Mouse (Mus musculus): ENCODE data around the gene Ush2a. TPM values are rescaled to one million over a fixed set of nuclear protein-coding genes. Genes with fewer than 3 reads are reported as not detected.

The Ush2a gene
- polyA plus RNA-seq, 1 experiment: not detected

DNA sequence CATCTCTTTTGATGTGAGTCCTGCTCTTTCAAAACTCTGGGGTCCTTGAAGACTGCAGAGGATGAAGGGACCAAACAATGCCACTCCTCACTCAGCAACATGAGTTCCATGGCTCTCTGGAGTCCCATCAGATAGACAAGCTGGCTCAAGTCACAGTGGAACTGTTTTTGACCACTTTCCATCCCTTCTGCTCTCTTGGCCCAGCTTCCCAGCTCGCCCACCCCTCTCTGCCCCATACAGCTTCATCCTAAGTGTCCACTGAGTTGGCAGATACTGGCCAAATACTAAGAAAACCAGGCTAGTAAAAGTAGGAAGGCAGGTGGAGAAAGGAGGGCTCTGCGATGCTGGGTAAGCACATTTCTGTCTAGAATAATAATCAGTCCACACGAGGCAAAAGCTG is 265.6 kb downstream of the Ush2a start:
- no peak overlapping the region for H3K4me2 ChIP-seq (ENCODE audit: low read depth)
- TF ChIP-seq REST (IDR thresholded peaks at IDR 0.05; ENCODE audit: insufficient read depth, insufficient read length): no peak
- no peak for TF ChIP-seq MYOD1 (IDR thresholded peaks at IDR 0.05; ENCODE audit: control insufficient read depth in 1 of 3, insufficient read length in 2 of 3, low read depth in 2 of 3)
- no peak for TF ChIP-seq TCF3 (IDR thresholded peaks at IDR 0.05; ENCODE audit: insufficient read length, low read depth)
- no peak for TF ChIP-seq E2F4 (IDR thresholded peaks at IDR 0.05; ENCODE audit: insufficient read depth)
- no peak for TF ChIP-seq SRF (IDR thresholded peaks at IDR 0.05; ENCODE audit: control insufficient read depth, insufficient read length, low read depth)
- no peak for TF ChIP-seq CEBPB (IDR thresholded peaks at IDR 0.05; ENCODE audit: insufficient read depth, poor library complexity, severe bottlenecking)
- no peaks in the 10 kb centered on the region for H3K36me3 ChIP-seq (ENCODE audit: control insufficient read depth, insufficient read depth)
- no peak overlapping the region for H3ac ChIP-seq (ENCODE audit: control insufficient read depth, insufficient read length)
- H3K27me3 ChIP-seq (ENCODE audit: control insufficient read depth, insufficient read depth, insufficient read length): no peaks in the 10 kb centered on the region
- no peaks in the 10 kb centered on the region for H3K79me2 ChIP-seq (ENCODE audit: control insufficient read depth, insufficient read depth)
- no peak overlapping the region for H3K4me3 ChIP-seq

DNA sequence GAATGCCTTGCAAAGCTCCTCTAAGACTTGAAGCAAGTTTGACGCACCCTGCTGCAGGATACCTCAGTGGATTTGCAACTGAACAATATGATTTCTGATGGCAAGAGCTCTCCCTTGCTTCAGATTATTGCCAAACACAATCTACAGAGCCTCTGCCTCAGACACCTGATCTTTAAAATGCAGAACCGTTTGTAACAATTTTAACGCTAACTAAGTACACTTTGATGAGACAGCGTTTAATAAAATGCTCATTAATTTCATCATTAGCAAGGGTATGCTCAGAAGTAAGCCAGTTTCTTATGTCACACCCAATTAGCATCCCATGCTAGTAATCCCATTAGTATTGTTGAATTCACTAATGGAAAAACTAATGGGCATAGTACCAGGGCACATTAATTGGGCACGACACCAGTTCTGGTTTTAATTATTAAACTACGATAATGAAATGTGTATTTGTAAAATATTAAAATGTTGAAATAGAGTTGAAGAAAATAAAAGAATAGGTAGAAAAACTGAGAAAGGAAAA is 267.8 kb downstream of the Ush2a start:
- Histone ChIP-seq H3K79me2 (ENCODE audit: control insufficient read depth, insufficient read depth) (no peaks in the 10 kb centered on the region), H3K4me2 (ENCODE audit: low read depth) (no peak overlapping the region), H3K4me3 (no peak overlapping the region), H3ac (ENCODE audit: control insufficient read depth, insufficient read length) (no peak overlapping the region), H3K36me3 (ENCODE audit: control insufficient read depth, insufficient read depth) (no peaks in the 10 kb centered on the region), H3K27me3 (ENCODE audit: control insufficient read depth, insufficient read depth, insufficient read length) (no peaks in the 10 kb centered on the region)
- no peak for TF ChIP-seq USF1 (IDR thresholded peaks at IDR 0.05; ENCODE audit: low read depth)
- no peak for TF ChIP-seq E2F4 (IDR thresholded peaks at IDR 0.05; ENCODE audit: insufficient read depth)
- no peak for TF ChIP-seq MYOD1 (IDR thresholded peaks at IDR 0.05; ENCODE audit: control insufficient read depth in 1 of 3, insufficient read length in 2 of 3, low read depth in 2 of 3)
- no peak for TF ChIP-seq CEBPB (IDR thresholded peaks at IDR 0.05; ENCODE audit: insufficient read depth, poor library complexity, severe bottlenecking)
- TF ChIP-seq MAX (IDR thresholded peaks at IDR 0.05; ENCODE audit: low read depth): no peak
- no peak for TF ChIP-seq TCF12 (IDR thresholded peaks at IDR 0.05; ENCODE audit: insufficient read depth, poor library complexity, severe bottlenecking)
- TF ChIP-seq TCF3 (IDR thresholded peaks at IDR 0.05; ENCODE audit: insufficient read length, low read depth): no peak
- no peak for TF ChIP-seq POLR2A (IDR thresholded peaks at IDR 0.05; ENCODE audit: insufficient read length, low read depth)
- TF ChIP-seq REST (IDR thresholded peaks at IDR 0.05; ENCODE audit: insufficient read depth, insufficient read length): no peak
- no peak for TF ChIP-seq SRF (IDR thresholded peaks at IDR 0.05; ENCODE audit: control insufficient read depth, insufficient read length, low read depth)
- no peak for TF ChIP-seq POLR2AphosphoS2 (IDR thresholded peaks at IDR 0.05; ENCODE audit: insufficient read length, low read depth)
- no peak for TF ChIP-seq MYOG (IDR thresholded peaks at IDR 0.05; ENCODE audit: control insufficient read depth in 1 of 3, insufficient read depth in 1 of 3, insufficient read length in 2 of 3, low read depth in 2 of 3)

DNA sequence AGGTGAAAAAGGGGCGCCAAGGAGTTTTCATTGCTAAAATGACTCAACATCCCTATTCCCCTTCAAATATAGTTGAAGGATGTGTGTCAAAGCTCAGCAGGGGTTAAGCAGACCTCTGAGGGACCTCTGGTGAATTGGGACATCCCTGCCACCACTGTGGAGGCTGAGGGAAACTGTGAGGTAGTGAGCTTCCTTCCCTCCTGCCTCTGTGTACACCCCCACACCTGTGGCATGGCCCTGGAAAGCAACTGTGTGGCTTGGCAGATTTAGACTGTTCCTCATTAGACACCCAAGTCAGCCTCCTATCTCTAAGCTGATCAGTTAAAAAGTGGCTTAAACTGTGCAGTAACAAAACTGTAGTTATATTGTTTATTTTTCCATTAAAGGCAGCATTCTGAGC is 275.2 kb downstream of the Ush2a start:
- Histone ChIP-seq H3K79me2 (ENCODE audit: control insufficient read depth, insufficient read depth) (no peaks in the 10 kb centered on the region), H3K36me3 (ENCODE audit: control insufficient read depth, insufficient read depth) (no peaks in the 10 kb centered on the region), H3K4me3 (no peak overlapping the region), H3ac (ENCODE audit: control insufficient read depth, insufficient read length) (no peak overlapping the region), H3K4me2 (ENCODE audit: low read depth) (no peak overlapping the region), H3K27me3 (ENCODE audit: control insufficient read depth, insufficient read depth, insufficient read length) (no peaks in the 10 kb centered on the region)
- TF ChIP-seq USF1 (IDR thresholded peaks at IDR 0.05; ENCODE audit: low read depth) (no peak), E2F4 (IDR thresholded peaks at IDR 0.05; ENCODE audit: insufficient read depth) (no peak), MYOD1 (IDR thresholded peaks at IDR 0.05; ENCODE audit: control insufficient read depth in 1 of 3, insufficient read length in 2 of 3, low read depth in 2 of 3) (no peak), CEBPB (IDR thresholded peaks at IDR 0.05; ENCODE audit: insufficient read depth, poor library complexity, severe bottlenecking) (no peak), REST (IDR thresholded peaks at IDR 0.05; ENCODE audit: insufficient read depth, insufficient read length) (no peak), POLR2AphosphoS2 (IDR thresholded peaks at IDR 0.05; ENCODE audit: insufficient read length, low read depth) (no peak), SRF (IDR thresholded peaks at IDR 0.05; ENCODE audit: control insufficient read depth, insufficient read length, low read depth) (no peak), TCF3 (IDR thresholded peaks at IDR 0.05; ENCODE audit: insufficient read length, low read depth) (no peak), MAX (IDR thresholded peaks at IDR 0.05; ENCODE audit: low read depth) (no peak), TCF12 (IDR thresholded peaks at IDR 0.05; ENCODE audit: insufficient read depth, poor library complexity, severe bottlenecking) (no peak), MYOG (IDR thresholded peaks at IDR 0.05; ENCODE audit: control insufficient read depth in 1 of 3, insufficient read depth in 1 of 3, insufficient read length in 2 of 3, low read depth in 2 of 3) (no peak), POLR2A (IDR thresholded peaks at IDR 0.05; ENCODE audit: insufficient read length, low read depth) (no peak)

DNA sequence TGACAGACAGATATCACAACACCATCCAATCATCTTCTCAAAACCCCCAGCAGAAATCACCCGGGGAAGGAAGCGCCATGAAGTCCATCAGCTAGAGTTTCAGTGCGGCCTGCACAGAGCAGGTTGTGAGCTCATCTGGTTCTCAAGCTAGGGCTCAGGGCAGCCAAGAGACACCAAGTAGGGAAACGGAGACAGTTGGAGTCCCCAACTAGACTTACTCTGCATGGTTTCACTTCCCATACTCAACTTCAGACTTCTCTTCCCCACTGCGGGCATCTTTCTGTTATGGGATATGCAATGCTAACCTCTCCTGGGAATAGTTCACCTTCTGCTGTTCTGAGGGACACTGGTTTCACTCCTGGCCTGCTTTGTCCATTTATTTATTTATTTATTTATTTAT is 277.8 kb downstream of the Ush2a start:
- no peak overlapping the region for H3K4me3 ChIP-seq
- H3K27me3 ChIP-seq (ENCODE audit: control insufficient read depth, insufficient read depth, insufficient read length): no peaks in the 10 kb centered on the region
- no peak overlapping the region for H3ac ChIP-seq (ENCODE audit: control insufficient read depth, insufficient read length)
- H3K79me2 ChIP-seq (ENCODE audit: control insufficient read depth, insufficient read depth): no peaks in the 10 kb centered on the region
- TF ChIP-seq MAX (IDR thresholded peaks at IDR 0.05; ENCODE audit: low read depth) (no peak), USF1 (IDR thresholded peaks at IDR 0.05; ENCODE audit: low read depth) (no peak), POLR2AphosphoS2 (IDR thresholded peaks at IDR 0.05; ENCODE audit: insufficient read length, low read depth) (no peak), SRF (IDR thresholded peaks at IDR 0.05; ENCODE audit: control insufficient read depth, insufficient read length, low read depth) (no peak), MYOD1 (IDR thresholded peaks at IDR 0.05; ENCODE audit: control insufficient read depth in 1 of 3, insufficient read length in 2 of 3, low read depth in 2 of 3) (no peak), CEBPB (IDR thresholded peaks at IDR 0.05; ENCODE audit: insufficient read depth, poor library complexity, severe bottlenecking) (no peak), REST (IDR thresholded peaks at IDR 0.05; ENCODE audit: insufficient read depth, insufficient read length) (no peak), TCF12 (IDR thresholded peaks at IDR 0.05; ENCODE audit: insufficient read depth, poor library complexity, severe bottlenecking) (no peak), TCF3 (IDR thresholded peaks at IDR 0.05; ENCODE audit: insufficient read length, low read depth) (no peak), MYOG (IDR thresholded peaks at IDR 0.05; ENCODE audit: control insufficient read depth in 1 of 3, insufficient read depth in 1 of 3, insufficient read length in 2 of 3, low read depth in 2 of 3) (no peak), E2F4 (IDR thresholded peaks at IDR 0.05; ENCODE audit: insufficient read depth) (no peak), POLR2A (IDR thresholded peaks at IDR 0.05; ENCODE audit: insufficient read length, low read depth) (no peak)
- H3K4me2 ChIP-seq (ENCODE audit: low read depth): no peak overlapping the region
- H3K36me3 ChIP-seq (ENCODE audit: control insufficient read depth, insufficient read depth): no peaks in the 10 kb centered on the region

Data from myocyte (in vitro differentiated cells).